Mouse (Mus musculus) heart, adult 11 months (tissue): ENCODE data around the gene Tspan32.

Experiments used
- DNase-seq: peaks from one replicate; pipeline ENCODE4 v3.0.0; 2022

The Tspan32 gene

DNA sequence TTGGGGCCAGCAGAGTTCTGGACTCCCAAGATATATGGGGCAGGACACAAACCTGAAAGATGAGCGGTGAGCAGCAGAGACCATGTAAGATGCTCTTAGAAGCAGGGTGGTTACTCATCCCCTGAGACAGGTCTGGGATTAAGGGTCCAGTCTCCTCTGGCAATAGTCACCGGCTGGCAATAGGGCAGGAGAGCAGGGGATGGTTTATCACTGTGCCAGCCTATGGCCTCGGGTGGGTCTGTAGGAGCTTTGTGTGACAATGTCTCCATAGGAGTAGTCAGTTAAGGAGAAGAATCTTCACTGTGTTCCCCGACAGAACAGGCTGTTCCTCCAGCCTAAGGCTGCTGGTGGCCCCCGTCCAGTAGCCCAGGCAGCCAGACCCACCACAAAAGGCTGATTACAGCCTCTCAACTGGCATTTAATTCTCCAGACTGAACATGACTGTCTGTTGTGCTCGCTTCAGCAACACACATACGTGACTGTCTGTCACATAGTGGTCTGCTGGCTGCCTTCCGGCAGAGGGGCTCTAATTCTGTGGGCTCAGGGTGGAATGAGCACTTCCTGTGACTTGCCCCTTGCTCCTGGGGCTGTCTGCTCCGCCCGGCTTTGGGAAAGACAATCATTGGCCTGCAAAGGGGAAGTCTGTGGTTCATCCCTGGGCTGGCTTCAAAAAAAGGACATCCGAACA lies 50.8 kb downstream of the Tspan32 start:
- DNase-seq: peak; percentile 95

- peak; percentile 92 for DNase-seq
Observed at GRCm38 (mm10) chr7:143057023-143057422, 52.2 kb downstream of the Tspan32 start.

GRCm38 (mm10) chr7:143057667-143058220 lies 52.9 kb downstream of the Tspan32 start:
- peak; percentile 95 for DNase-seq

- DNase-seq: peak; percentile 98
Observed at GRCm38 (mm10) chr7:143058221-143058697, 53.4 kb downstream of the Tspan32 start.

DNA sequence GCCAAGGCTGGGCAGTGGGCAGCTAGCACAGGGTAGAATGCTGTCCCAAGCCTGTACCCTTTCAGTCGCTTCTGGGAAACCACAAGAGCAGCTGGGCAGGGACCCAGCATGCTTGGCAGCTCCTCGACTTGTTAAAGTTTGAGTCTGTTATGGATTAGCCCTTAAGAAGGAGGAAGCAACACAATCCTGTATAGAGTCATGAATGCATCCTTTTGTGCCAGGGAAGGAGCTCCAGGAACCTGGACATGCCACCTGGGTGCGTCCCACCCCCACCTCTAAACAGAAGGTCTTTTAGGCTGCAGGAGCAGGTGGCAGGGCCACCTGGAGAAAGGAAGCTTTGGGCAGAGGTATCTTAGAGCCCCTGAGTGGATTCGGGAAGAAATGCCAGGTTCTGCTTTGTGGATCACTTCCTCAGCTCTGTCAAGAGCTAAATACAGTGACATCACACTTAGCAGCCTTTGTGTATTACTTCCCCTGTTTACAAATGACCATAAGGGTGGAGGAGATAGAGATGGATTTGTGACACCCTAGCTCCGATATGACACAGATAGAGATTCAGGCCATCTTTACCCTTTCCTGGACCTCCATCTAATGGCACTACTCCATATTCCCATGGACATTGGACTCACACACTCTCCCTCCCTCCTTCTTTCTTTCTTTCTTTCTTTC lies 54.5 kb downstream of the Tspan32 start:
- DNase-seq: peak; percentile 97

DNA sequence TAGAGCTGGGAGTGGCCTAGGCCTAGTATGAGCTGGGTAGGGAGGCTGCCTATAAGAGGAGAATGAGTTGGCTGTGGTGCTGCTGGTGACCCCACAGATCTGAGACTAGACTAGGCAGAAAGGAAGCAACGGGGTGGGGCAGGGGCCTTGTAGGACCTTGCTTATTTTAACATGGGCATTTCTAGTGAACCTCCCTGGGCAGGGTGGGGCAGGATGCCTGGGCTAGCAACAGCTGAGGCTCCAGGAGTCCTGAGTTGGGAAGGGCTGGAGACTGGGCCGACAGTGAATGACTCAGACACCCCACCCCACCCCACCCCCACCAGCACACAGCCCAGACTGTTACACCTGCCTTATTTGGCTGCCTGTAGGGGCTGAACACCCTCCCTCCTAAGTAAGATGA lies 57.9 kb downstream of the Tspan32 start:
- DNase-seq: peak; percentile 95

DNA sequence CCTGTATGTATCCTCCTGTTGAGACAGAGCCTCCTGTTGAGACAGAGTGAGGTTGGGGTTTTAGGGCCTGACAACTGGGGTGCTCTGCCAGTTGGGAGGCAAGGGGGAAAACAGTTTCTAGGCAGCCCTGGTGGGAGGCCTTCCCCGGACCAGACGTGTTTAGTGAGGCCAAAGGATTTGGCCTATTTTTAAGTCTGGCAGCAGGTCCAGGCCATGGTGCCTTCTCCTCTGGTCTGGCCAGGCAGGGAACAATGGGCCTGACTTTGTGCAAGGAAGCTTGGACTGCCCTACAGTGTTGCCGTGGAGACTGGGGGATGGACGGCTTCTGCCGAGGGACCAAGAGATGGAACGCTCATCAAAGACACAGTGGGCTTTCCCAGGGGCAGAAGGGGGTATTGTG lies 59.4 kb downstream of the Tspan32 start:
- DNase-seq: no peak

GRCm38 (mm10) chr7:143065692-143066091 lies 60.8 kb downstream of the Tspan32 start:
- no peak for DNase-seq

DNA sequence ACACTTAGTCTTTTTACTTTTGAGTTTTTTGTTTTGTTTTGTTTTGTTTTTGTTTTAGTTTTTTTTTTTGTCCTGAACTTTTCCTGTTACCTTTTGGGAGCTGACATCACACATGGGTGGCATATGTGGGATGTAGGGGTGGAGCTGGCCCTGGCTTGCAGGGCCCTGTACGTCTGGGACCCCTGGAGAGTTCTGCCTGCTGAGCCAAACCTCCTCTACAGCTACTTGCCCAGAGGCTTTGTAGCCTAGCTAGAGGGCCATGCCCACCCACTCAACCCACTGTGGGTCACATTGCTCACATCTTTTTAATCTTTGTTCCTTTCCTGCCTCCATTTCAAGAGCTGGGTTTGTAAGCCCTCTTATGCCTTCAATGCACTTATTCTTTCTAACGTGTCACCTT lies 62.6 kb downstream of the Tspan32 start:
- DNase-seq: no peak

DNA sequence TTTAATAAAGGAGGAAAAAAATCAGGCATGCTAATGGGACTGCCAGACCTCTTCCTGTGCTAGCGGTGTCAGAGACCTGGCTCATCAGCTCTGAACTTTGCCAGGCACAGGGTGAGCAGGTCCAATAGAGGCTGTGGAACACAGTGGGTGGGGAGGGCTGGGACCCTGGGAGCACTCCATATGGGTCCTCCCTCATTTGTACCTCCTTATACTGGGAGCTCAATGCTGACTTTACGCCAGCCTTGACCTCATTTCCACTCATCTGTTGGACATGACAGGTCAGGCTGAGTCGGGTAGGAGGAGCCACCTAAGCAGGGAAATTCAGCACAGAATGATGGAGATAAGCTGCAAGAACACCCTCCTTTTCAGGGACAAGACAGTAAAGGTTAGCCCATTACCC lies 63.1 kb downstream of the Tspan32 start:
- peak; percentile 95 for DNase-seq

- no peak for DNase-seq
Observed at GRCm38 (mm10) chr7:143068316-143068881, 63.6 kb downstream of the Tspan32 start.

DNA sequence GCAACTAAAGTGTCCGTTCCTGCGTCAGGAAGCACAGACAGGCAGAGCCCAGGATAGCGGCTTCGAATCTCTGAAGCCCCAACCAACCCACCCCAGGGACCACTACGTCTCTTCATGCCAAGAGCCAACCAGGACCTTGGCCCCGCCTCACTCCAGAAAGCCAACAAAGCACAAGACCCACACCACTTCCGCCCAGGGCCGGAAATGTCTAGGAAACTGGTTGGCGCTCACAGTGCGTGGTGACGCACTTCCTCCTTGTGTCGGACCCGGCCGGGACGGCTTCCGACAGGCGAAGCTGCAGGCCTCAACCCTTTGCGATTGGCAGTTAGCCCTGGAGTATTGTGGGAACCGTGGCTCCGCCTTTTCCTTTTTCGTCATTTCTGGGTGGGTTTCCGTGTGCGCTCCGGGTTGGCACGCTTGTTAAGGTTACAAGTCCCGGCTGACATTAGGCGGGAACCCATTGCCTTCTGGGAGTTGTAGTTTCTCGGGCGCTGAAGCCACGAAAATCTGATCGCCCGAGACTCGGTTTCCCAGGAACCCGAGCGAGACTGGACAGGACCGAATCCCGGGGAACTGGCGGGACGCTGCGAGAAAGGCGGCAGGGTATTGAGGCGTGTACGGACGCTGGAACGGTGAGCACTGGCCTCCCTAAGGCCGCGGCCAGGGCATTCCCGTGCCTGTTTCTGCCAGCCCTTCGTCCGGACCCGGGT lies 64.2 kb downstream of the Tspan32 start, which contains the start of gene Tssc4:
Gene Tssc4 (plus strand): TSS at position 368 of the 710 bp plus-strand sequence.
- DNase-seq: peak; percentile 100
